Mouse (Mus musculus) liver, adult 2 months (tissue): ENCODE results near the gene Sypl.

Experiments
- CTCF ChIP-seq: fragments of 200-500 bp; IDR thresholded peaks from 2 replicates; pipeline ENCODE4 v1.5.1; 2011; ENCODE audit warnings: low read depth, low read length, control low read depth
- POLR2A ChIP-seq: fragments of 200-500 bp; IDR thresholded peaks from 2 replicates; pipeline ENCODE4 v1.6.1; 2011; ENCODE audit warnings: low read length, control low read depth; ENCODE audit not compliant: insufficient read depth; ENCODE audit errors: extremely low read depth

- TF ChIP-seq CTCF (no peak), POLR2A (no peak)
Observed at GRCm38 (mm10) chr12:32919527-32919926, 34.2 kb upstream of the Sypl start.
